Mouse (Mus musculus): ENCODE measurements around the gene Myh15. TPM values are rescaled to one million over a fixed set of nuclear protein-coding genes. Genes with fewer than 3 reads are reported as not detected.
"Not testable (repeated sequence)": the region's sequence is repeated elsewhere in the genome, so short reads cannot be mapped to it uniquely, and the experiment has no call there.

The Myh15 gene
- total and polyA plus RNA-seq, 2 experiments: not detected

GRCm38 (mm10) chr16:49197951-49198350, 140.7 kb downstream of the Myh15 start:
- Histone ChIP-seq H3K27me3 (ENCODE audit: control insufficient read depth, insufficient read depth, low read length) (no peaks in the 10 kb centered on the region), H3K4me3 (ENCODE audit: insufficient read depth, low read depth, low read length) (no peak overlapping the region), H3K4me1 (ENCODE audit: control insufficient read depth, insufficient read depth, low read length) (no peaks in the 10 kb centered on the region), H3K79me2 (ENCODE audit: control insufficient read depth, insufficient read depth, low read length) (no peaks in the 10 kb centered on the region), H3K27ac (replicated peaks; ENCODE audit: insufficient read depth, low read depth, low read length) (no peak overlapping the region), H3K9ac (ENCODE audit: low read depth, low read length) (no peak overlapping the region), H3K36me3 (ENCODE audit: control insufficient read depth, insufficient read depth, low read length) (no peaks in the 10 kb centered on the region)
- TF ChIP-seq POLR2A (IDR thresholded peaks at IDR 0.05; ENCODE audit: extremely low read depth, insufficient read depth, low read length): no peak
- no peak for TF ChIP-seq CTCF (IDR thresholded peaks at IDR 0.05; ENCODE audit: low read depth, low read length)
- 41% methylated on average over 3 of the region's 3 CpGs for WGBS
- no peak for DNase-seq (ENCODE audit: extremely low read depth, low read depth, low spot score)

GRCm38 (mm10) chr16:49223733-49224132, 166.4 kb downstream of the Myh15 start:
- Histone ChIP-seq H3K36me3 (ENCODE audit: control insufficient read depth, insufficient read depth, low read length) (no peaks in the 10 kb centered on the region), H3K9ac (ENCODE audit: low read depth, low read length) (no peak overlapping the region), H3K27ac (replicated peaks; ENCODE audit: insufficient read depth, low read depth, low read length) (no peak overlapping the region), H3K79me2 (ENCODE audit: control insufficient read depth, insufficient read depth, low read length) (no peaks in the 10 kb centered on the region), H3K27me3 (ENCODE audit: control insufficient read depth, insufficient read depth, low read length) (no peaks in the 10 kb centered on the region), H3K4me1 (ENCODE audit: control insufficient read depth, insufficient read depth, low read length) (no peaks in the 10 kb centered on the region), H3K4me3 (ENCODE audit: insufficient read depth, low read depth, low read length) (no peak overlapping the region)
- TF ChIP-seq CTCF (IDR thresholded peaks at IDR 0.05; ENCODE audit: low read depth, low read length) (no peak), POLR2A (IDR thresholded peaks at IDR 0.05; ENCODE audit: extremely low read depth, insufficient read depth, low read length) (no peak)
- no peak for DNase-seq (ENCODE audit: extremely low read depth, low read depth, low spot score)
- 75% methylated on average over 8 of the region's 8 CpGs for WGBS

GRCm38 (mm10) chr16:49243517-49243916, 186.2 kb downstream of the Myh15 start:
- H3K79me2 ChIP-seq (ENCODE audit: control insufficient read depth, insufficient read depth, low read length); H3K27me3 ChIP-seq (ENCODE audit: control insufficient read depth, insufficient read depth, low read length); H3K4me1 ChIP-seq (ENCODE audit: control insufficient read depth, insufficient read depth, low read length); H3K27ac ChIP-seq (replicated peaks; ENCODE audit: insufficient read depth, low read depth, low read length); DNase-seq (ENCODE audit: extremely low read depth, low read depth, low spot score); H3K4me3 ChIP-seq (ENCODE audit: insufficient read depth, low read depth, low read length); H3K9ac ChIP-seq (ENCODE audit: low read depth, low read length); H3K36me3 ChIP-seq (ENCODE audit: control insufficient read depth, insufficient read depth, low read length): not testable (repeated sequence)
- 94% methylated on average over 1 of the region's 1 CpGs for WGBS

Other genes with a start within 250 kb of the Myh15 start
- gene Retnlb, start 240.6 kb upstream of the Myh15 start, total RNA-seq (2014; rRNA removed): not detected in 2 replicates
- not detected in 2 replicates for gene Retnlb, start 240.6 kb upstream of the Myh15 start, polyA plus RNA-seq (2012; rRNA removed)
- 0.18 TPM in 1 of 2 replicates, not detected in the other for gene Retnla, start 214.9 kb upstream of the Myh15 start, total RNA-seq (2014; rRNA removed)
- gene Retnla, start 214.9 kb upstream of the Myh15 start, polyA plus RNA-seq (2012; rRNA removed): not detected in 2 replicates
- gene Retnlg, start 184.9 kb upstream of the Myh15 start, total RNA-seq (2014; rRNA removed): 0.74 TPM in 1 of 2 replicates, not detected in the other
- 0.42 and 0.75 TPM in 2 replicates for gene Retnlg, start 184.9 kb upstream of the Myh15 start, polyA plus RNA-seq (2012; rRNA removed)
- 3.4 and 4.0 TPM in 2 replicates for gene Dzip3, start 63.3 kb upstream of the Myh15 start, total RNA-seq (2014; rRNA removed)
- 0.21 and 0.37 TPM in 2 replicates for gene Dzip3, start 63.3 kb upstream of the Myh15 start, polyA plus RNA-seq (2012; rRNA removed)
- 1.0 and 1.3 TPM in 2 replicates for gene Cip2a, start 63.3 kb upstream of the Myh15 start, total RNA-seq (2014; rRNA removed)
- gene Cip2a, start 63.3 kb upstream of the Myh15 start, polyA plus RNA-seq (2012; rRNA removed): 0.18 and 0.66 TPM in 2 replicates

Measured in liver, adult 2 months (tissue).